Mouse (Mus musculus) liver, embryonic 14.5 days (tissue): ENCODE results near the gene Rps6kb2.

Experiments
- CTCF ChIP-seq: IDR thresholded peaks from 2 replicates; pipeline ENCODE4 v1.5.1; 2016; ENCODE audit warnings: antibody characterized with exemption, low read depth, control low read depth
- EP300 ChIP-seq: IDR thresholded peaks from 2 replicates; pipeline ENCODE4 v1.6.1; 2016; ENCODE audit warnings: antibody characterized with exemption, low read depth

- TF ChIP-seq CTCF (no peak), EP300 (no peak)
These were observed 6.7 kb upstream of the Rps6kb2 start for GRCm38 (mm10) chr19:4169810-4170209.
